Mouse (Mus musculus) cerebellum, adult 2 months (tissue): ENCODE measurements at regions not wholly inside any gene's neighbourhood (a gene's known extent, or its start where the extent isn't known, plus 50 kb on each side); places are given as distances from the start of the nearest gene placed in this dataset.

ENCODE experiments used
- CTCF ChIP-seq: fragments of 200-500 bp; IDR thresholded peaks from 2 replicates; pipeline ENCODE4 v1.5.1; 2011; ENCODE audit warnings: low read depth, mild to moderate bottlenecking, control low read depth, low read length, moderate library complexity, borderline replicate concordance; ENCODE audit not compliant: insufficient read depth
- POLR2A ChIP-seq: fragments of 200-500 bp; IDR thresholded peaks from 2 replicates; pipeline ENCODE4 v1.6.1; 2011; ENCODE audit warnings: low read length, control low read depth, borderline replicate concordance; ENCODE audit not compliant: insufficient read depth

GRCm38 (mm10) chr2:56109975-56110374 lies 674.2 kb downstream of the Kcnj3 start:
- TF ChIP-seq CTCF (no peak), POLR2A (no peak)
